Mouse (Mus musculus) liver, postnatal 0 days (tissue): ENCODE data around the gene Syt5. TPM values are rescaled to one million over a fixed set of nuclear protein-coding genes. Genes with fewer than 3 reads are reported as not detected.
A peak's percentile ranks its signal among the peaks of the same experiment; 100 is the strongest.

Experiments used
- ATAC-seq: fragments of 200-750 bp; cut with Nextera tagmentation; 2 replicates; pipeline ENCODE4 v1.8.0; 2017; ENCODE audit warnings: mild to moderate bottlenecking, moderate library complexity
- DNase-seq: peaks from one replicate; pipeline ENCODE4 v3.0.0-alpha.2; 2016
- H3K27ac ChIP-seq: fragments of 300-500 bp; sonication (generic); 2 replicates; pipeline ENCODE4 v1.5.1; 2014; ENCODE audit warnings: antibody characterized with exemption, moderate library complexity, mild to moderate bottlenecking, low read depth
- H3K27me3 ChIP-seq: fragments of 300-500 bp; sonication (generic); 2 replicates; pipeline ENCODE4 v1.6.1; 2014; ENCODE audit warnings: low read length, control low read depth, mixed read lengths; ENCODE audit not compliant: insufficient read depth
- H3K36me3 ChIP-seq: fragments of 300-500 bp; sonication (generic); replicated peaks from 2 replicates; pipeline ENCODE4 v1.6.1; 2014; ENCODE audit warnings: mild to moderate bottlenecking, control low read depth, low read length, moderate library complexity, mixed read lengths; ENCODE audit not compliant: insufficient read depth
- H3K4me1 ChIP-seq: fragments of 300-500 bp; sonication (generic); 2 replicates; pipeline ENCODE4 v1.6.1; 2014; ENCODE audit warnings: antibody characterized with exemption, mild to moderate bottlenecking, control low read depth; ENCODE audit not compliant: insufficient read depth
- H3K4me2 ChIP-seq: fragments of 300-500 bp; sonication (generic); 2 replicates; pipeline ENCODE4 v1.6.1; 2014; ENCODE audit warnings: low read depth, mild to moderate bottlenecking, low read length, moderate library complexity, mixed read lengths
- H3K4me3 ChIP-seq: fragments of 300-500 bp; sonication (generic); 2 replicates; pipeline ENCODE4 v1.5.1; 2014; ENCODE audit warnings: low read depth, low read length
- H3K9ac ChIP-seq: fragments of 300-500 bp; sonication (generic); replicated peaks from 2 replicates; pipeline ENCODE4 v1.6.1; 2014; ENCODE audit warnings: mild to moderate bottlenecking, moderate library complexity
- H3K9me3 ChIP-seq: fragments of 300-500 bp; sonication (generic); 2 replicates; pipeline ENCODE4 v1.6.1; 2016; ENCODE audit warnings: mild to moderate bottlenecking, control low read depth, low read length, mixed read lengths
- CTCF ChIP-seq: sonication (generic); IDR thresholded peaks from 2 replicates; pipeline ENCODE4 v1.5.1; 2016; ENCODE audit warnings: antibody characterized with exemption, low read depth
- EP300 ChIP-seq: IDR thresholded peaks from 2 replicates; pipeline ENCODE4 v1.6.1; 2016; ENCODE audit warnings: antibody characterized with exemption, low read depth, mild to moderate bottlenecking
- WGBS: fragments of 180-500 bp; shearing (Covaris S2); extraction: QIAGEN DNeasy Blood & Tissue Kit; methylation state at CpG from one replicate; pipeline ENCODE4 v1.1.7; 2014; ENCODE audit not compliant: insufficient replicate concordance; 5-methylcytosine and 5-hydroxymethylcytosine counted together
- polyA plus RNA-seq: library from polyadenylated mRNA; unstranded; fragments of >200 nt; fragmentation: Nextera tagmentation; extraction: Ambion mirVana; gene quantifications from 2 replicates; pipeline ENCODE4 v1.2.1, GENCODE M21; 2015

Gene Syt5
- polyA plus RNA-seq, 1 experiment from 2014 or later, result 0.09 TPM

DNA sequence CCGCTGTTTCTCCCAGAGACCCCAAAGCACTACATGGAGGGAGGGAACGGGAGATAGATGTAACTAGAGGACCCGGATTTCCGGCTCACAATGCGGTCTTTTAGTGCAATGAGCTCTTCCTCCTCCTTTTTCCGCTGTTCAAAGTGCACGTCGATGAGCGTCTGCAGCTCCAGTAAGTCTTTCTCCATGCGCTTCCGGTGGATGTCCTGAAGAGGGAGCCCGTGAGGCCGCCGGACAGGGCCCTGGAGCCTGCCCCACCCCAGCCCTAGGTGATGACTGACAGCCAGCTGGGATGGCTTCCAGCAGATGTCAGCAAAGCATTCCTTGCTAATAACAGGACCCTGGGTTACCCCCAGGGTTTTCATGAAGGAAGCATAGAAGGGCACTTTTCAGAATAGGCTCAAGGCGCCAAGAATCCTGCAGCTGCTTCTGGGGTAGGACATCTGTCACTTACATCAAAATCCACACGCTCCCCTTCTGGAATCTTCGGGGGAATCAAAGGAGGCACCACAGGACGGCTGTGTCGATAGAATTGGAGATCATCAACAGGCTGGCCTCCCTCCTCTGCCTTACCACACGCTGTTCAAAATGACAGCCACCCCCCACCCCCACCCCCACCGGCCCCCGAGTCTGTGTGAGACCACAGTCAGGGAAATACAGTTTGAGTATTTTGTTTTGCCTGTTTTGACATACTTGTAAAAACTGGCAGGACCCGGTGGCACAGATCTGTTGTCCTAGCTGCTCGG, 37.3 kb downstream of the Syt5 start:
- TF ChIP-seq EP300 (no peak), CTCF (peak; percentile 95)
- DNase-seq (peak; percentile 88), ATAC-seq (peak; percentile 87)
- no peak overlapping the region for H3K9ac ChIP-seq
- peak overlapping the region; percentile 62 for H3K4me2 ChIP-seq
- H3K9me3 ChIP-seq, result no peaks in the 10 kb centered on the region
- no peaks in the 10 kb centered on the region for H3K36me3 ChIP-seq
- 0 out of 2 replicates have a peak overlapping the region, but pooled peaks have one; percentile 45 for H3K27ac ChIP-seq
- 26% methylated on average over 24 of the region's 24 CpGs for WGBS
- no peak overlapping the region for H3K4me3 ChIP-seq
- H3K4me1 ChIP-seq, result peaks cover 19% of the 10 kb centered on the region
- no peaks in the 10 kb centered on the region for H3K27me3 ChIP-seq

DNA sequence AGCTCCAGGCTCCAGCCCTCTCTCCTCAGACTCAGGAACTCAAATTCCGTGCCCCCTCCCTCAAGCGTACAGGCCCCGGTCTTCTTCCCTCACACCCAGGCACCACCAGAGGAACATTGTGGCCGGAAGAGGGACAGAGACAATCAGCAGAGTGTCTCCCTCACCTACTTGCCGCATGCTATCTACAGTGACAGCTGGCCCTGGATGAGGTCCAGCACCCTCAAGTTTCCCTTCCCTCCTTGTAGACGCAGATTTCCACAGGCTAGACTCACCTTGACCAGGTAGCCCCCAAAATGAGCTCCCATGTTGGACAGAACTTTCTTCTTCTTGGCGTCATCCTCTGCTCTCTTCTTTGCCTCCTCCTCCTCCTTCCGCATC, 38.6 kb downstream of the Syt5 start:
- DNase-seq, result no peak
- H3K36me3 ChIP-seq, result no peaks in the 10 kb centered on the region
- H3K4me1 ChIP-seq, result peaks cover 33% of the 10 kb centered on the region
- ATAC-seq, result no peak
- 63% methylated on average over 8 of the region's 8 CpGs for WGBS
- H3K27me3 ChIP-seq, result no peaks in the 10 kb centered on the region
- H3K9me3 ChIP-seq, result no peaks in the 10 kb centered on the region
- no peak overlapping the region for H3K4me3 ChIP-seq
- H3K4me2 ChIP-seq, result 0 out of 2 replicates have a peak overlapping the region, but pooled peaks have one; percentile 62
- no peak for TF ChIP-seq CTCF
- TF ChIP-seq EP300, result no peak
- H3K9ac ChIP-seq, result no peak overlapping the region
- H3K27ac ChIP-seq, result no peak overlapping the region

DNA sequence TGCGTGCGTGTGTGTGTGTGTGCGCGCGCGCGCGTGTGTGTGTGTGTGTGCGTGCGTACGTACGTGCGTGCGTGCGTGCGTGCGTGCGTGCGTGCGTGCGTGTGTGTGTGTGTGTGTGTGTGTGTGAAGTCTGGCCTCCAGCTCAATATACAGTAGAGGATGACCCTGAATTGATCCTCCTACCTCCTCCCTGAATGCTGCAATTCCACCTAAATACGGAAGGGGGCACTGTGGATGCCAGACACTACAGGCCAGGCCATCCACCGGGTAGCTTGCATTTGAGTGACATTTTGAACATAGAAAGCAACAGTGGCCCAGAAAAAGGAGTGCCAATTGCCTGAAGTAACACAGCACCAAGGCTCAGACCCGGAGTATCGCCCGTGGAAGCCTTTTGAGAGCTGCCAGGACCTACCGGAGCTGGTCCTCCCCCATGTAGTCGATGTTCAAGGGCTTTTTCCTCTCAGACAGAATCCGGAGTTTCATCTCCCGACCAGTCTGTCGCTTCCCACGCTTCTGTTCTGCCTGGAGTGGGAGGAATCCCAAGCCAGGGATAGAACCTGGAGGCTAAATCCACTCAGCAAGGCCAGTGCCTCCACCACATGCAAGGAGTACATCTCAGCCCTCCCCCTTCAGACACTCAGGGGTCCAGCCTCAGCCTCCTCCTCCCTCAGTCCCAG, 39.1 kb downstream of the Syt5 start:
- WGBS, result 86% methylated on average over 22 of the region's 32 CpGs
- ATAC-seq (no peak), DNase-seq (no peak)
- Histone ChIP-seq H3K9me3 (no peaks in the 10 kb centered on the region), H3K4me3 (no peak overlapping the region), H3K27ac (no peak overlapping the region), H3K27me3 (no peaks in the 10 kb centered on the region), H3K4me2 (no peak overlapping the region), H3K9ac (no peak overlapping the region), H3K4me1 (peaks cover 34% of the 10 kb centered on the region), H3K36me3 (no peaks in the 10 kb centered on the region)
- TF ChIP-seq EP300 (no peak), CTCF (peak; percentile 58)

DNA sequence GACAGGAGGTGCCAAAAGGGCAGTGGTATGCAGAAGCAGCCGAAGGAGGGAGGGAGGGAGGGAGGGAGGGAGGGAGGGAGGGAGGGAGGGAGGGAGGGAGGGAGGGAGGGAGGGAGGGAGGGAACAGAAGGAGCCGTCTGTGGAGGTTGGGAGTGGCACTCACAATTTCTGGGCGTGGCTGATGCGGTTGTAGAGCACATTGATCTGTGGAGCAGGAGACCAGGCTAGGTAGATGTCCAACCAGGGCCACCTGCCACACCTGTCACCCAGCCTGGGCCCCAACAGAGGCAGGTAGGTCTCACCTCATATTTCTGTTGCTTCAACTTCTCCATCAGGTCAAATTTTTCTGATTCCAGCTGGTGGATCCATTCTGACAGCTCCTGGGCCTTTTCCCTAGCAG, 40.1 kb downstream of the Syt5 start:
- ATAC-seq (no peak), DNase-seq (no peak)
- H3K4me2 ChIP-seq, result no peak overlapping the region
- no peaks in the 10 kb centered on the region for H3K27me3 ChIP-seq
- no peak overlapping the region for H3K4me3 ChIP-seq
- peaks cover 34% of the 10 kb centered on the region for H3K4me1 ChIP-seq
- no peak for TF ChIP-seq EP300
- no peak for TF ChIP-seq CTCF
- H3K36me3 ChIP-seq, result no peaks in the 10 kb centered on the region
- H3K9ac ChIP-seq, result no peak overlapping the region
- H3K27ac ChIP-seq, result no peak overlapping the region
- H3K9me3 ChIP-seq, result no peaks in the 10 kb centered on the region
- 40% methylated on average over 3 of the region's 4 CpGs for WGBS

DNA sequence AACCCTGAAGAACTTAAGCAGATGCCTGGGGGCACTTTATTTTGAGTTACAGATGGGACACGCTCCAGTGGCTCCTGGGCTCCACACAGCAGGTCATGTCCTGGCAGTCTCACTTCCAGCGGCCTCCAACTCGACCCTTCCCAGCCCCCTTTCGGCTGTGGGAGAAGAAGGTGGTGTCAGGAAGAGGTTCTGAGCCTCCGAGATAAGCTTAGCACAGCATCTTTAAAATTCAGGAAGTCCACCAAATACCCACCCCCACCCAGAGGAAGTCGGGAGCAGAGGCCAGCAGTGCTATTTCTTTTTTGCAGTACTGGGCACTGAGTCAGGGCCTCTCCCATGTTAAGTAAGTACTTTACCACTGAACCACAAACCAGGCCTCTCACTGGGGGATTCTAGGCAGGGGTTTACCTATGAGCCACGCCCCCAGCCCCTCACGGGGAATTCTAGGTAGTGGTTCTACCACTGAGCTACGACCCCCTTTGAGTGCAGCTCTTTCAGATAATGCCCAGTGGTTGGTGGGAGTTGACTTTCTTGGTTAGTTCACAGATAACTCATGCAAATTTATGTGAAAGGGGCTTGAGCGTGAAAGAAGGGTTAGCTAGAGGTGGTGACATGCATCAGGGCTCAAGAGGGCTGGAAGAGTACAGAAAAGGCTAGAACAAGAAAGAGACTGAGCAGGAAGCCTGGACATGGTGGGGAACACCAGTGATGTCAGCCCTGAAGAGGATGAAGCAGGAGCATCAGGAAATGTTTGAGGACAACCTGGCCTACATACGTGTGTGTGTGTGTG, 42.5 kb downstream of the Syt5 start:
- no peak for TF ChIP-seq EP300
- no peak for TF ChIP-seq CTCF
- no peak for ATAC-seq
- no peaks in the 10 kb centered on the region for H3K9me3 ChIP-seq
- peaks cover 38% of the 10 kb centered on the region for H3K4me1 ChIP-seq
- peak overlapping the region; percentile 84 for H3K27ac ChIP-seq
- WGBS, result 25% methylated on average over 11 of the region's 11 CpGs
- no peak overlapping the region for H3K4me3 ChIP-seq
- 0 out of 2 replicates have a peak overlapping the region, but pooled peaks have one; percentile 22 for H3K4me2 ChIP-seq
- H3K27me3 ChIP-seq, result no peaks in the 10 kb centered on the region
- H3K36me3 ChIP-seq, result no peaks in the 10 kb centered on the region
- peak; percentile 37 for DNase-seq
- 0 out of 2 replicates have a peak overlapping the region, but pooled peaks have one; percentile 26 for H3K9ac ChIP-seq

DNA sequence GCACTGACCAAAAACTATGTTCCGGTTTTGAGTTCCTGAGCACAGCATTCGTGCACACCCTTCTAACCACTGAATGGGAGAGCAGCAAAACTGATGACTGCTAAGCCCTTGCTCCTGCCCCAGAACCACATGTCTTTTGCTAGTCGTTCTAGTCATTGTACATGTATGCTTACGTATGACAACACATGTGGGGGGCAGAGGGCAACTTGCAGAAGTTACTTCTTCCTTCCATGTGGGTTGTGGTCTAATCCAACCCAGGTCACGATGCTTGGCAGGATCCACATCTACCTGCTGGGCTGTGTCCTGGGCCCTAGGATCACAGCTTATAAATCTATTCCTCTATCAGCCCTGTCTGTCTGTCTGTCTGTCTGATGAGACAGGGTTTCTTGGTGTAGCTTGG, 43.5 kb downstream of the Syt5 start:
- no peak overlapping the region for H3K9ac ChIP-seq
- H3K36me3 ChIP-seq, result no peaks in the 10 kb centered on the region
- H3K27ac ChIP-seq, result peak overlapping the region; percentile 84
- ATAC-seq (no peak), DNase-seq (no peak)
- no peak overlapping the region for H3K4me3 ChIP-seq
- no peak overlapping the region for H3K4me2 ChIP-seq
- WGBS, result 57% methylated on average over 5 of the region's 5 CpGs
- peaks cover 38% of the 10 kb centered on the region for H3K4me1 ChIP-seq
- TF ChIP-seq CTCF (no peak), EP300 (no peak)
- H3K9me3 ChIP-seq, result no peaks in the 10 kb centered on the region
- no peaks in the 10 kb centered on the region for H3K27me3 ChIP-seq
